Mouse (Mus musculus) heart, adult 2 months (tissue): Measurements from ENCODE around the gene Olfr424. TPM values are rescaled to one million over a fixed set of nuclear protein-coding genes. Genes with fewer than 3 reads are reported as not detected.

ENCODE experiments used
- DNase-seq, 2 experiments: peaks; one replicate each; pipeline ENCODE4 v3.0.0; 2021
- H3K27ac ChIP-seq: fragments of 200-600 bp; 2 replicates; pipeline ENCODE4 v1.8.1; 2022
- H3K27me3 ChIP-seq: fragments of 200-500 bp; 2 replicates; pipeline ENCODE4 v1.6.1; 2012; ENCODE audit warnings: mild to moderate bottlenecking, low read length, inconsistent platforms, mixed read lengths; ENCODE audit not compliant: control insufficient read depth, insufficient read depth
- H3K36me3 ChIP-seq: fragments of 200-500 bp; 2 replicates; pipeline ENCODE4 v1.6.1; 2012; ENCODE audit warnings: low read length, inconsistent platforms; ENCODE audit not compliant: control insufficient read depth, insufficient read depth
- H3K4me1 ChIP-seq: fragments of 200-500 bp; 2 replicates; pipeline ENCODE4 v1.6.1; 2011; ENCODE audit warnings: low read length; ENCODE audit not compliant: control insufficient read depth, insufficient read depth
- H3K4me3 ChIP-seq: fragments of 200-600 bp; 2 replicates; pipeline ENCODE4 v1.8.1; 2022
- H3K79me2 ChIP-seq: fragments of 200-500 bp; replicated peaks from 2 replicates; pipeline ENCODE4 v1.6.1; 2012; ENCODE audit warnings: mild to moderate bottlenecking, inconsistent platforms, low read length, moderate library complexity, mixed read lengths; ENCODE audit not compliant: control insufficient read depth, insufficient read depth
- H3K9ac ChIP-seq: fragments of 200-500 bp; 2 replicates; pipeline ENCODE4 v1.6.1; 2012; ENCODE audit warnings: low read depth, mild to moderate bottlenecking, control low read depth, inconsistent platforms, low read length, mixed read lengths
- CTCF ChIP-seq: fragments of 200-600 bp; IDR thresholded peaks from 2 replicates; pipeline ENCODE4 v1.8.1; 2022; ENCODE audit warnings: antibody characterized with exemption, mild to moderate bottlenecking, moderate library complexity
- EP300 ChIP-seq: fragments of 200-500 bp; IDR thresholded peaks from 2 replicates; pipeline ENCODE4 v1.6.1; 2011; ENCODE audit warnings: low read depth, low read length, control low read depth; ENCODE audit not compliant: insufficient read depth
- POLR2A ChIP-seq: fragments of 200-500 bp; IDR thresholded peaks from 2 replicates; pipeline ENCODE4 v1.6.1; 2011; ENCODE audit warnings: mild to moderate bottlenecking, low read depth, low read length, control low read depth; ENCODE audit not compliant: insufficient read depth
- WGBS: fragments of 180-500 bp; shearing (Covaris S2); methylation state at CpG from one replicate; pipeline ENCODE4 v1.1.7; 2018; 5-methylcytosine and 5-hydroxymethylcytosine counted together
- intact Hi-C: fragments of 180-260 bp; cut with DNase I; formaldehyde crosslinking; loops from one replicate; pipeline ENCODE4 v1.15.1; 2025
- polyA plus RNA-seq: library from polyadenylated mRNA; depleted of rRNA; stranded (reverse); fragments of >200 nt; gene quantifications from 2 replicates; pipeline ENCODE4 v1.2.3, GENCODE M21; 2012; rRNA removed
- total RNA-seq, 2 experiments: library from RNA; stranded (reverse); gene quantifications; 2 replicates each; pipeline ENCODE4 v1.2.3; 2021

The Olfr424 gene
- total and polyA plus RNA-seq, 3 experiments, result not detected

DNA sequence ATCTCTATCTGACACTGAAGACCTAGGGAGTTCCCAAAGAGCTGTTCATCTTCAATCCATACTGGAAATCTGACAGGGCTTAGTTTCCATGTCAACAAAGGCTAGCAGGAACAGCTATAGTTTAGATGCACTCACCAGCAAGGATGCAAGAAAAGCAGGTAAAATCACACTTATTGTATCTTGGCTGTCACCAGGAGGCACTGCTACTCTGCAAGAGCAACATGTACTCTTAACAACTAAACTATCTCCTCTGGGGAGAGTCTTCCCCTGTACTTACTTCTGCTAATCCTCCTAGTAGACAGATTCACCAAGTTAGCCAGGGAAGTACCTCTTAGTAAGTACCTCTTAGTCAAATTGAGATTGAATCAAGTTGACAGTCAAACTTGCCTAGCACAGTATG is 37.7 kb downstream of the Olfr424 start:
- no peak for TF ChIP-seq POLR2A
- no peak for TF ChIP-seq EP300
- TF ChIP-seq CTCF, result no peak
- Histone ChIP-seq H3K27me3 (no peaks in the 10 kb centered on the region), H3K9ac (no peak overlapping the region), H3K4me3 (no peak overlapping the region), H3K36me3 (no peaks in the 10 kb centered on the region), H3K4me1 (no peaks in the 10 kb centered on the region), H3K79me2 (no peaks in the 10 kb centered on the region), H3K27ac (no peak overlapping the region)
- no peak for DNase-seq
- intact Hi-C loops, result no loop called here

DNA sequence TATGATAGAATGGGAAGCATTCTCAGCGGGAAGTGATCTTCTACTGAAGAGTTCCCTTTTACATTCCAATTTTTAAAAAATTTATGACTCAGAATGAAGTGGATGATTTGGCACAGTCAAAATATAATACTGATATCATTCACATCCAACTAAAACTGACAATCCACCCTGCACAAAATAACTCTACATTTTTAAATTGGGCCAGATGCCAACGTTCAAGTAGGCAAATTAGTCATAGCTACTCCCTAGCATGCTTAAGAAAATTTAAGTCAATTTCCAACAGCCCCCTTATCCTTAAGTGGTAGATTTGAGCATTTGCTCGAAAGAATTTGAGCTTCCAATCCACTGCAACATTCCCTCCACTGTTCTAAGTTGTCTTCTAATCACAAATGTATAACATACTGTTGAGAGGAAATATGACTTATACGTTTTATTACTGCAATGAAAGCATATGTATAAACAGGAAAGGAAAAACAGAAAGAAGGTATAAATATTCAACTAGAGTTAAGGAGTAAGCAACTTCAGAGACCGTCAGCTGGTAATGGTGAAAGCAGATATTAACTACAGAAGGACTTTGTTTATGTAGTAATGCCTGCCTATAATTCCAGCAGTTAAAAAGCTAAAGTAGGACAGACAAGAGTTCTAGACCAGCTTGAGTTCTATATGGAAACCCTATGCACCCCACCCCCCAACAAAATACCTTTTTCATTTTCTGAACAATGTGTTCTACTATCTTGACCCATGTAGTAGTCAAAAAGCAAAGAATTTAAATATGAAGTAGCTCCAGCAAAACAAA is 39.6 kb downstream of the Olfr424 start:
- H3K4me3 ChIP-seq, result no peak overlapping the region
- H3K27me3 ChIP-seq, result no peaks in the 10 kb centered on the region
- no peak for DNase-seq
- no peaks in the 10 kb centered on the region; the same call in 1 of the 2 replicates for H3K36me3 ChIP-seq
- WGBS, result 68% methylated on average over 5 of the region's 5 CpGs
- TF ChIP-seq CTCF (no peak), POLR2A (no peak), EP300 (no peak)
- intact Hi-C loops, result no loop called here
- no peaks in the 10 kb centered on the region for H3K4me1 ChIP-seq
- no peak overlapping the region for H3K27ac ChIP-seq
- H3K9ac ChIP-seq, result no peak overlapping the region
- H3K79me2 ChIP-seq, result no peaks in the 10 kb centered on the region

DNA sequence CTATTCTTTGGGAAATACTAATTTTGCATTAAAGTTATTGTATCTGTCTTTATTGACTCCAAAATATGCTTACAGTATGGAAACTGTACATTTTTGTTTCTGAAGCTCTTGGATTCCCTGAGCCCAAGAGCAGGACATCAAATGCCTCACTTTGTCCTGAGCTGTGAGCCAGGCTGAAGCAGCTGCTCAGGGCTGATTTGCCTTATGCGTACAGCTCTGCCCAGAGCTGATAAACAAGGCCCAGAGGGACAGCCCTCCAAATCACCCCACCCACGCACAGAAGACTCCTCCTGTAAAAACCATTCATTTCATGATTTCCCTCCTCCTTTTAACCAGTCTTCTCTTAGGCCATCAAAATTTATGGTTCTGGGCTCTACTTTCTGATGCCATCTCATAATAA is 40.2 kb downstream of the Olfr424 start:
- no peak overlapping the region for H3K27ac ChIP-seq
- H3K36me3 ChIP-seq, result no peaks in the 10 kb centered on the region; the same call in 1 of the 2 replicates
- H3K4me1 ChIP-seq, result no peaks in the 10 kb centered on the region
- no peaks in the 10 kb centered on the region for H3K79me2 ChIP-seq
- WGBS, result 26% methylated on average over 2 of the region's 2 CpGs
- H3K27me3 ChIP-seq, result no peaks in the 10 kb centered on the region
- H3K9ac ChIP-seq, result no peak overlapping the region
- intact Hi-C loops, result no loop called here
- no peak overlapping the region for H3K4me3 ChIP-seq
- no peak for TF ChIP-seq CTCF
- TF ChIP-seq EP300, result no peak
- TF ChIP-seq POLR2A, result no peak
- peak; percentile 36 to 45 for DNase-seq

DNA sequence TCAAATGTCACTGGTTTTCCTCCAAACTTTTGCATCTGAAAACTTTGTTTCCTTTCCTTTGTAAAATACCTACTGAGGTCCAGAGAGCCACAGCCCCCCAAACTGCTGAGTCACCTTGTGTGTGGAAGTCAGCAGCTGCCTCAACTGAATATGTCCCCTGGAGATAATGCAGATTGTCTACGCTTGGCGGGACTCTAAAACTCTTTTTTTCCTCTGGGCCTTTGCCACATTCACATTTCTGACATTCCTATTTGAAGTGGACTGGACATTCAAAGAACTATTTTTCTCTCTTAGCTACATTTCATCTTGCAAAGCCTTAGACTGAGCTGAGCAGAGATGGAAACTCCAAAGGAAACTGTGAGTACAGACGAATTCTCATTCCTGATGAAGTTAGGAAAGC is 41.3 kb downstream of the Olfr424 start, which contains the start of gene Spta1:
Gene Spta1 (plus strand): TSS at position 172 of the 400 bp plus-strand sequence.
- H3K4me1 ChIP-seq, result no peaks in the 10 kb centered on the region
- H3K27ac ChIP-seq, result peak within 1 kb of the TSS; percentile 24
- H3K36me3 ChIP-seq, result no peaks in the 10 kb centered on the region; the same call in 1 of the 2 replicates
- H3K4me3 ChIP-seq, result peak within 1 kb of the TSS; percentile 39
- H3K9ac ChIP-seq, result no peak within 1 kb of the TSS
- intact Hi-C loops, result no loop called here
- no peaks in the 10 kb centered on the region for H3K27me3 ChIP-seq
- no peaks in the 10 kb centered on the region for H3K79me2 ChIP-seq
- 17% methylated on average over 3 of the region's 3 CpGs for WGBS
- DNase-seq, result peak; percentile 17 to 22
- TF ChIP-seq EP300, result no peak
- no peak for TF ChIP-seq CTCF
- no peak for TF ChIP-seq POLR2A

Other genes starting within 250 kb of the Olfr424 start
- 1 to 10 TPM; 2.6 to 3.0 TPM for gene Ifi211, start 218.5 kb upstream of the Olfr424 start, total RNA-seq
- gene Ifi211, start 218.5 kb upstream of the Olfr424 start, polyA plus RNA-seq, result 0.85 and 1.3 TPM in 2 replicates
- 10 to 100 TPM; 12.7 to 12.8 TPM for gene Mndal, start 189.0 kb upstream of the Olfr424 start, total RNA-seq
- 6.6 and 6.8 TPM in 2 replicates for gene Mndal, start 189.0 kb upstream of the Olfr424 start, polyA plus RNA-seq
- gene Ifi203, start 188.8 kb upstream of the Olfr424 start, total RNA-seq, result 10 to 100 TPM in 1 of 2 experiments, 1 to 10 TPM in 1; 9.6 to 14.0 TPM
- gene Ifi203, start 188.8 kb upstream of the Olfr424 start, polyA plus RNA-seq, result 10.7 and 21.8 TPM in 2 replicates
- gene Ifi202b, start 148.8 kb upstream of the Olfr424 start, total RNA-seq, result not detected
- gene Ifi202b, start 148.8 kb upstream of the Olfr424 start, polyA plus RNA-seq, result 0.38 TPM in 1 of 2 replicates, not detected in the other
- gene Ifi205, start 99.7 kb upstream of the Olfr424 start, total RNA-seq, result 10 to 100 TPM; 15.8 to 18.2 TPM
- 1.8 and 2.5 TPM in 2 replicates for gene Ifi205, start 99.7 kb upstream of the Olfr424 start, polyA plus RNA-seq
- gene Olfr433, start 90.8 kb upstream of the Olfr424 start, total RNA-seq, result not detected
- gene Olfr433, start 90.8 kb upstream of the Olfr424 start, polyA plus RNA-seq, result 0.12 TPM in 1 of 2 replicates, not detected in the other
- not detected for gene Olfr432, start 82.3 kb upstream of the Olfr424 start, total RNA-seq
- gene Olfr432, start 82.3 kb upstream of the Olfr424 start, polyA plus RNA-seq, result not detected in 2 replicates
- gene Olfr430, start 64.9 kb upstream of the Olfr424 start, total RNA-seq, result not detected
- gene Olfr430, start 64.9 kb upstream of the Olfr424 start, polyA plus RNA-seq, result not detected in 2 replicates
- not detected for gene Olfr429, start 47.2 kb upstream of the Olfr424 start, total RNA-seq
- not detected in 2 replicates for gene Olfr429, start 47.2 kb upstream of the Olfr424 start, polyA plus RNA-seq
- not detected for gene Olfr427, start 34.6 kb upstream of the Olfr424 start, total RNA-seq
- not detected in 2 replicates for gene Olfr427, start 34.6 kb upstream of the Olfr424 start, polyA plus RNA-seq
- gene Olfr231, start 10.4 kb upstream of the Olfr424 start, total RNA-seq, result not detected
- gene Olfr231, start 10.4 kb upstream of the Olfr424 start, polyA plus RNA-seq, result not detected in 2 replicates
- not detected for gene Olfr420, start 24.1 kb downstream of the Olfr424 start, total RNA-seq
- gene Olfr420, start 24.1 kb downstream of the Olfr424 start, polyA plus RNA-seq, result not detected in 2 replicates
- gene Spta1, start 41.3 kb downstream of the Olfr424 start, total RNA-seq, result 10 to 100 TPM in 1 of 2 experiments, 1 to 10 TPM in 1; 7.6 to 12.1 TPM
- gene Spta1, start 41.3 kb downstream of the Olfr424 start, polyA plus RNA-seq, result 2.2 and 2.3 TPM in 2 replicates
- gene Olfr419, start 120.5 kb downstream of the Olfr424 start, total RNA-seq, result not detected
- gene Olfr419, start 120.5 kb downstream of the Olfr424 start, polyA plus RNA-seq, result not detected in 2 replicates
- not detected for gene Mptx1, start 199.0 kb downstream of the Olfr424 start, total RNA-seq
- gene Mptx1, start 199.0 kb downstream of the Olfr424 start, polyA plus RNA-seq, result not detected in 2 replicates
- gene Olfr417, start 233.6 kb downstream of the Olfr424 start, total RNA-seq, result not detected
- gene Olfr417, start 233.6 kb downstream of the Olfr424 start, polyA plus RNA-seq, result not detected in 2 replicates